In genomic region chr10:95143446-95144114, GRCm38 (mm10) we compare ENCODE assay signal across 8 mouse cellular contexts.
DNase-seq lines count a peak whose midpoint lies in the region; ATAC-seq lines count a peak whose summit lies in the region.

No protein-coding gene starts in this region.

- H3K27ac ChIP-seq in heart, embryonic 13.5 days (replicated peaks): peak overlapping the region; percentile 96
- no peak overlapping the region for H3K27ac ChIP-seq in embryonic facial prominence, embryonic 11.5 days (replicated peaks; ENCODE audit: low read depth, low read length)
- H3K27ac ChIP-seq in hindbrain, embryonic 15.5 days (replicated peaks): peak overlapping the region; percentile 66
- H3K27ac ChIP-seq in midbrain, embryonic 16.5 days (ENCODE audit: low read length): peak overlapping the region; percentile 70

- no peaks in the 10 kb centered on the region for H3K9me3 ChIP-seq in heart, embryonic 13.5 days
- no peaks in the 10 kb centered on the region for H3K9me3 ChIP-seq in embryonic facial prominence, embryonic 11.5 days (replicated peaks; ENCODE audit: control insufficient read depth, low read length)
- H3K9me3 ChIP-seq in hindbrain, embryonic 15.5 days: no peaks in the 10 kb centered on the region
- no peaks in the 10 kb centered on the region for H3K9me3 ChIP-seq in midbrain, embryonic 16.5 days (replicated peaks; ENCODE audit: control insufficient read depth, low read length, poor library complexity, severe bottlenecking)

- peak overlapping the region; percentile 41 for H3K4me2 ChIP-seq in heart, embryonic 13.5 days
- H3K4me2 ChIP-seq in embryonic facial prominence, embryonic 11.5 days (ENCODE audit: low read depth, low read length): no peak overlapping the region
- peak overlapping the region; percentile 6; the same call in 1 of the 2 replicates for H3K4me2 ChIP-seq in hindbrain, embryonic 15.5 days
- H3K4me2 ChIP-seq in midbrain, embryonic 16.5 days (ENCODE audit: low read length): no peak overlapping the region

- DNase-seq in heart, adult 8-10 months (ENCODE audit: low spot score): no peak
- DNase-seq in embryonic facial prominence, embryonic 11.5 days (ENCODE audit: low spot score): peak; percentile 26
- DNase-seq in layer of hippocampus, adult 18-20 months (ENCODE audit: low spot score in 2 of 2): no peak
- DNase-seq in gastrocnemius, postnatal 10 days: no peak
- no peak for DNase-seq in spleen, adult 18-20 months

- no peaks in the 10 kb centered on the region for H3K36me3 ChIP-seq in heart, embryonic 13.5 days
- H3K36me3 ChIP-seq in embryonic facial prominence, embryonic 11.5 days (replicated peaks; ENCODE audit: control insufficient read depth, insufficient read depth, low read depth, low read length): no peaks in the 10 kb centered on the region
- H3K36me3 ChIP-seq in hindbrain, embryonic 15.5 days: no peaks in the 10 kb centered on the region
- no peaks in the 10 kb centered on the region for H3K36me3 ChIP-seq in midbrain, embryonic 16.5 days (ENCODE audit: control insufficient read depth, insufficient read depth, low read length)

- WGBS in heart, embryonic 13.5 days: 10% methylated on average over 2 of the region's 2 CpGs
- 14% methylated on average over 2 of the region's 2 CpGs for WGBS in embryonic facial prominence, embryonic 11.5 days
- WGBS in hindbrain, embryonic 15.5 days: 11% methylated on average over 2 of the region's 2 CpGs
- WGBS in midbrain, embryonic 16.5 days: 2% methylated on average over 2 of the region's 2 CpGs

- H3K4me3 ChIP-seq in heart, embryonic 13.5 days: no peak overlapping the region
- no peak overlapping the region for H3K4me3 ChIP-seq in embryonic facial prominence, embryonic 11.5 days (ENCODE audit: low read depth, low read length)
- H3K4me3 ChIP-seq in hindbrain, embryonic 15.5 days: no peak overlapping the region
- H3K4me3 ChIP-seq in midbrain, embryonic 16.5 days (ENCODE audit: low read depth, low read length): no peak overlapping the region

- H3K9ac ChIP-seq in heart, embryonic 13.5 days: peak overlapping the region; percentile 66
- H3K9ac ChIP-seq in embryonic facial prominence, embryonic 11.5 days (replicated peaks; ENCODE audit: low read length): peak overlapping the region; percentile 4; the same call in 1 of the 2 replicates
- no peak overlapping the region for H3K9ac ChIP-seq in hindbrain, embryonic 15.5 days
- H3K9ac ChIP-seq in midbrain, embryonic 16.5 days (ENCODE audit: low read depth, low read length): no peak overlapping the region

- ATAC-seq in heart, embryonic 13.5 days (ENCODE audit: extremely low read depth, insufficient number of reproducible peaks, low FRiP score, low TSS enrichment): no peak
- ATAC-seq in embryonic facial prominence, embryonic 11.5 days (replicated peaks; ENCODE audit: insufficient number of reproducible peaks, low FRiP score, low TSS enrichment, low read depth): no peak
- ATAC-seq in hindbrain, embryonic 15.5 days (ENCODE audit: low FRiP score, low read depth): no peak
- no peak for ATAC-seq in midbrain, embryonic 16.5 days

- peaks cover 77% of the 10 kb centered on the region for H3K4me1 ChIP-seq in heart, embryonic 13.5 days
- no peaks in the 10 kb centered on the region for H3K4me1 ChIP-seq in embryonic facial prominence, embryonic 11.5 days (ENCODE audit: control insufficient read depth, insufficient read depth, low read length)
- peaks cover 53% of the 10 kb centered on the region for H3K4me1 ChIP-seq in hindbrain, embryonic 15.5 days (replicated peaks)
- H3K4me1 ChIP-seq in midbrain, embryonic 16.5 days (ENCODE audit: control insufficient read depth, insufficient read depth, low read length): peaks cover 41% of the 10 kb centered on the region

- no peaks in the 10 kb centered on the region for H3K27me3 ChIP-seq in heart, embryonic 13.5 days (replicated peaks)
- H3K27me3 ChIP-seq in embryonic facial prominence, embryonic 11.5 days (ENCODE audit: control insufficient read depth, insufficient read depth, low read length): no peaks in the 10 kb centered on the region
- no peaks in the 10 kb centered on the region for H3K27me3 ChIP-seq in hindbrain, embryonic 15.5 days
- no peaks in the 10 kb centered on the region for H3K27me3 ChIP-seq in midbrain, embryonic 16.5 days (ENCODE audit: control insufficient read depth, insufficient read depth, low read depth, low read length)

Comparison
In these comparisons a context has a peak if more than half of its experiments do, and no peak if none do; other contexts are left out.
1. H3K4me2 ChIP-seq: peak in heart, embryonic 13.5 days (single experiment) and hindbrain, embryonic 15.5 days (single experiment); none in embryonic facial prominence, embryonic 11.5 days (single experiment) and midbrain, embryonic 16.5 days (single experiment).
2. H3K9ac ChIP-seq: peak in heart, embryonic 13.5 days (single experiment) and embryonic facial prominence, embryonic 11.5 days (single experiment); none in hindbrain, embryonic 15.5 days (single experiment) and midbrain, embryonic 16.5 days (single experiment).